Mouse (Mus musculus): Measurements from ENCODE around the gene Vwc2. TPM values are rescaled to one million over a fixed set of nuclear protein-coding genes. Genes with fewer than 3 reads are reported as not detected.

Vwc2 gene
- polyA plus RNA-seq, 1 experiment from 2014 or later, result 0.27 TPM

DNA sequence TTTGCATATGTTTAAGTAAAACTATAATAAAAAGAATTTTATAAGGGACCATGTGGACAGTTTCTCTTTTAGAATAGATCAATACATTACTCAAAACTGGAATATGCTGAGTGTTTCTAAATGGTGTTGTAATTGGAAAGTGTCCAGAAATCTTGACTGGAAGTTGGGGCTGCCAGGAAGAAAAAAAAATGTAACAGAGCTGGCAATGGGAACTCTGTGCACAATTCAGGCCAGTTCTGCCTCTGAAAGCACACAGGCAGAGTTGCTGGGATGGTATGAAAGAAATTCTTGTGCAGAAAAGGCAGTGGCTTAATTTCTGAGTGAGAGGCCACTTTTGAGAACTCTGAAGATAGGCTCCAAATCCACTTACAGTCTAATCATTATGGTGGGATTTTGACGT, 11.4 kb upstream of the Vwc2 start:
- Histone ChIP-seq H3K27me3 (replicated peaks; ENCODE audit: insufficient read depth, low read length) (no peaks in the 10 kb centered on the region), H3K9me3 (ENCODE audit: low read length) (no peaks in the 10 kb centered on the region), H3K4me2 (replicated peaks; ENCODE audit: low read depth, low read length) (no peak overlapping the region), H3K27ac (ENCODE audit: low read length) (no peak overlapping the region), H3K4me3 (ENCODE audit: low read depth, low read length) (no peak overlapping the region), H3K4me1 (ENCODE audit: insufficient read depth, low read depth, low read length) (no peaks in the 10 kb centered on the region), H3K9ac (replicated peaks; ENCODE audit: low read depth) (no peak overlapping the region), H3K36me3 (ENCODE audit: insufficient read depth, low read length) (no peaks in the 10 kb centered on the region)
- peak; percentile 53 for DNase-seq (ENCODE audit: low spot score)
- TF ChIP-seq EP300 (IDR thresholded peaks at IDR 0.05) (no peak), CTCF (IDR thresholded peaks at IDR 0.05) (no peak)
- ATAC-seq, result no peak
- 28% methylated on average over 1 of the region's 1 CpGs for WGBS

DNA sequence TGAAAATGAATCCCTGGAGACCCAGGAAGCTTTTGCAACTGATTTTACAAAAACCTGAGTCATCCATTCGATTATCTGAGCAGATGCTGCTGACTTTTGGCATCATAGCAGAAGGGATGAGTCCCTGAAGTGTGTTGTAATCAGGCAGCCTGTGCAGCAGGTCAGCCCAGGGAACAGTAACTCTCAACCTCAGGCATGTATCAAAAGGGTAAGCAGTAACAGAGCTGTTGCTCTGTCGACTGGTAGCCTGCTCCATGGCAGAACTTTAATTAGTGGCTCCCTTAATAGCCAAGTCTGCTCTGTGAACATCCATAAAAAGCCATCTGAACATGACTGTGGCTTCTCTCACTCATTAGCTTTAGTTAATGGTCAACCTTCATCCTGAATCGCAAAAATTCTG, 5.1 kb upstream of the Vwc2 start:
- 34% methylated on average over 3 of the region's 3 CpGs for WGBS
- no peaks in the 10 kb centered on the region for H3K36me3 ChIP-seq (ENCODE audit: insufficient read depth, low read length)
- H3K9me3 ChIP-seq (ENCODE audit: low read length), result no peaks in the 10 kb centered on the region
- no peak overlapping the region for H3K4me3 ChIP-seq (ENCODE audit: low read depth, low read length)
- no peak overlapping the region for H3K4me2 ChIP-seq (replicated peaks; ENCODE audit: low read depth, low read length)
- no peaks in the 10 kb centered on the region for H3K4me1 ChIP-seq (ENCODE audit: insufficient read depth, low read depth, low read length)
- no peak for DNase-seq (ENCODE audit: low spot score)
- H3K9ac ChIP-seq (replicated peaks; ENCODE audit: low read depth), result no peak overlapping the region
- H3K27me3 ChIP-seq (replicated peaks; ENCODE audit: insufficient read depth, low read length), result no peaks in the 10 kb centered on the region
- no peak overlapping the region for H3K27ac ChIP-seq (ENCODE audit: low read length)
- TF ChIP-seq CTCF (IDR thresholded peaks at IDR 0.05), result no peak
- no peak for TF ChIP-seq EP300 (IDR thresholded peaks at IDR 0.05)
- no peak for ATAC-seq

DNA sequence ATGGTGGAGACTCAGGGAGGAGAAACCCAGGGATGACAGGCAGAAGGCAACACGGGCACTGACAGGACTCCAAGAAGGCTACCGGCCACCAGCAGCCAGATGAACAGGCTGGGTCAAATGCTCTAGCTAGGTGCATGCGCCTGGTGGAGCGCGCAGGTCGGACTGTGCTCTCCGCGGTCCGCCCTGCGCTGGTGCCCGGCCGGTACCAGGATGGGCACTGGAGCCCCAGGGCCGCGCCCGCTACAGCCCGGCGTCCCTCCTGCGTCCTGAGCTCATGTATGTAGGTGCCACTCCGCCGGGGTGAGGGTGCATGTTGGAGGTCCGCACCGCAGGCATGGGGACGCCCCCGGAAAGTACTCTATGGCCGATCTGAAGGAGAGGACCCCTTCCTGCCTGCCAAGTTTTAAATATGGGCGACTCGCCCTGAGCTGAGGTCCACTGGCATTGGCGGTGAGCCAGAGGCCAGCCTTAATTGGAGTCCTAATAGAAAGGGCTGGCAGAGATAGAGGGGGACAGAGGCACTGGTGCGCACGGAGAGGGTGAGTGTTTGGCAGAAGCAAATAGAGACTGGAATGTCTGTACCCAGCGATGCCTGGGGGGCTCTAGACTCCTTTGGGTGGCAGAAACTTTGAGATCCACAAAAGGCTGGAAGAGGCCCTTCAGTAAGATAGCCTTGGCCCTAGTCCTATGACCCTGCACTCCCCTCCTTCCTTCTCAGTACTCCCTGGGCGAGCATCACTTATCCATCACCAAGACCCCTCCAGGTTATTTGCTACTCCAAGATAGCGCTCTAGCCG, 409 bp downstream of the Vwc2 start:
- peaks cover 35% of the 10 kb centered on the region for H3K27me3 ChIP-seq (replicated peaks; ENCODE audit: insufficient read depth, low read length)
- no peak for DNase-seq (ENCODE audit: low spot score)

DNA sequence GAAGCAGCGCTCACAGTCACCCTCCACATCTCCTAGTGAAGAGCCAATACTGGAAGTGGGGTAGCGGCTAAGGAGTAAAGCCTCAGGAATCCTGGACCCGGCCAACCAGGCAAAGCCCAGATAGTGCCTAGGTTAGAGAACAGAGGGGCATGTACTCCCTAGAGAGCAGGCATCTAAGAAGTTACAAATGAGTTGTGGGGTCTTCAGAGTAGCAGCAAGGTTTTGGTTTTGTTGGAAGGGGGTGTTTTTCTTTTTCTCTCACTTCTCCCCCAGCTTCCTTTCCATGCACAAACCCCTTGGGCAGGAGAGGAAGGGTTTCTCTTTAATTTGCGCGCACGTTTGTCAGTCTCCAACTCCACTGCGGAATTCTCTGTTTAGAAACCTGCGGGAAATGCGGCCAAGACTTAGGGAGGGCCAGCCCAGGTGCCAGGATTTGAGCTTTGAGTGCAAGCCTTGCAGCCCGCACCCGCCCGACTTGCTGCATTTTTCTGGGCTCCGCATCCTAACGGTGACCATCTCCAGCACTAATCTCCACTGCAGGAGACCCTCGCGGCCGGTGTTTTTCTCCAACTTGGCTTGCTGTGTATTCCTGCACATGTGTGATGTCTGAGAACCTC, 1.1 kb downstream of the Vwc2 start:
- H3K27ac ChIP-seq (ENCODE audit: low read length), result no peak overlapping the region
- no peaks in the 10 kb centered on the region for H3K36me3 ChIP-seq (ENCODE audit: insufficient read depth, low read length)
- peaks cover 35% of the 10 kb centered on the region for H3K27me3 ChIP-seq (replicated peaks; ENCODE audit: insufficient read depth, low read length)
- DNase-seq (ENCODE audit: low spot score), result no peak
- no peaks in the 10 kb centered on the region for H3K4me1 ChIP-seq (ENCODE audit: insufficient read depth, low read depth, low read length)
- TF ChIP-seq CTCF (IDR thresholded peaks at IDR 0.05) (no peak), EP300 (IDR thresholded peaks at IDR 0.05) (no peak)
- H3K9ac ChIP-seq (replicated peaks; ENCODE audit: low read depth), result no peak overlapping the region
- WGBS, result 3% methylated on average over 17 of the region's 17 CpGs
- H3K4me3 ChIP-seq (ENCODE audit: low read depth, low read length), result peak overlapping the region; percentile 30; the same call in 1 of the 2 replicates
- no peaks in the 10 kb centered on the region for H3K9me3 ChIP-seq (ENCODE audit: low read length)
- no peak for ATAC-seq
- H3K4me2 ChIP-seq (replicated peaks; ENCODE audit: low read depth, low read length), result peak overlapping the region; percentile 58

More for the DNA sequence above, 409 bp downstream of the Vwc2 start:
- WGBS, result 2% methylated on average over 34 of the region's 34 CpGs
- H3K9ac ChIP-seq (replicated peaks; ENCODE audit: low read depth), result no peak overlapping the region
- no peak for TF ChIP-seq EP300 (IDR thresholded peaks at IDR 0.05)
- H3K4me2 ChIP-seq (replicated peaks; ENCODE audit: low read depth, low read length), result peak overlapping the region; percentile 58
- no peaks in the 10 kb centered on the region for H3K36me3 ChIP-seq (ENCODE audit: insufficient read depth, low read length)
- peak overlapping the region; percentile 2; the same call in 1 of the 2 replicates for H3K4me3 ChIP-seq (ENCODE audit: low read depth, low read length)
- H3K9me3 ChIP-seq (ENCODE audit: low read length), result no peaks in the 10 kb centered on the region
- ATAC-seq, result no peak
- H3K27ac ChIP-seq (ENCODE audit: low read length), result no peak overlapping the region
- no peaks in the 10 kb centered on the region for H3K4me1 ChIP-seq (ENCODE audit: insufficient read depth, low read depth, low read length)

DNA sequence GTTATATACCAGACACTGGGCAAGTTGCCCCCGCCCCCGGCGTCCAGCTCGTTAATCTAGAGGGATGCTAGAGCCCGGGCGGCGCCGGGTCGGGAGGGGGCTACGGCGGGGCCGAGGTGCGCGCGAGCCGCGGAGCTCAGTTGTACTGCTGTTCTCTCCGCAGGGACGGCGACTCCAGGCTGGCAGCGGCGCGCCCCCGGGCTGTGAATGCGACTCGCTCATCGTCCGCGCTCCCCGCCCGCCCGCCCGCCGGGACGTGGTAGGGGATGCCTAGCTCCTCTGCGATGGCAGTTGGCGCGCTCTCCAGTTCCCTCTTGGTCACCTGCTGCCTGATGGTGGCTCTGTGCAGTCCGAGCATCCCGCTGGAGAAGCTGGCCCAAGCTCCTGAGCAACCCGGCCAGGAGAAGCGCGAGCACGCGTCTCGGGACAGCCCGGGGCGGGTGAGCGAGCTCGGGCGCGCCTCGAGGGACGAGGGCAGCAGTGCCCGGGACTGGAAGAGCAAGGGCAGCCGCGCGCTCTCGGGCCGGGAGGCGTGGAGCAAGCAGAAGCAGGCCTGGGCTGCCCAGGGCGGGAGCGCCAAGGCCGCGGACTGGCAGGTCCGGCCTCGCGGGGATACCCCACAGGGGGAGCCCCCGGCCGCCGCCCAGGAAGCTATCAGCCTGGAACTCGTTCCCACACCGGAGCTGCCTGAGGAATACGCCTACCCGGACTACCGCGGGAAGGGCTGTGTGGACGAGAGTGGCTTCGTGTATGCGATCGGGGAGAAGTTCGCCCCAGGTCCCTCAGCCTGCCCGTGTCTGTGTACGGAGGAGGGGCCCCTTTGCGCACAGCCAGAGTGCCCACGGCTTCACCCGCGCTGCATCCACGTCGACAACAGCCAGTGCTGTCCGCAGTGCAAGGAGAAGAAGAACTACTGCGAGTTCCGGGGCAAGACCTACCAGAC, 1.9 kb downstream of the Vwc2 start:
- WGBS, result 1% methylated on average over 92 of the region's 93 CpGs
- Histone ChIP-seq H3K9me3 (ENCODE audit: low read length) (no peaks in the 10 kb centered on the region), H3K4me1 (ENCODE audit: insufficient read depth, low read depth, low read length) (no peaks in the 10 kb centered on the region), H3K4me3 (ENCODE audit: low read depth, low read length) (peak overlapping the region; percentile 30), H3K9ac (replicated peaks; ENCODE audit: low read depth) (no peak overlapping the region), H3K36me3 (ENCODE audit: insufficient read depth, low read length) (no peaks in the 10 kb centered on the region), H3K4me2 (replicated peaks; ENCODE audit: low read depth, low read length) (peak overlapping the region; percentile 58), H3K27ac (ENCODE audit: low read length) (no peak overlapping the region), H3K27me3 (replicated peaks; ENCODE audit: insufficient read depth, low read length) (peaks cover 35% of the 10 kb centered on the region)
- DNase-seq (ENCODE audit: low spot score) (peak; percentile 17), ATAC-seq (peak; percentile 28)
- TF ChIP-seq EP300 (IDR thresholded peaks at IDR 0.05) (no peak), CTCF (IDR thresholded peaks at IDR 0.05) (no peak)

DNA sequence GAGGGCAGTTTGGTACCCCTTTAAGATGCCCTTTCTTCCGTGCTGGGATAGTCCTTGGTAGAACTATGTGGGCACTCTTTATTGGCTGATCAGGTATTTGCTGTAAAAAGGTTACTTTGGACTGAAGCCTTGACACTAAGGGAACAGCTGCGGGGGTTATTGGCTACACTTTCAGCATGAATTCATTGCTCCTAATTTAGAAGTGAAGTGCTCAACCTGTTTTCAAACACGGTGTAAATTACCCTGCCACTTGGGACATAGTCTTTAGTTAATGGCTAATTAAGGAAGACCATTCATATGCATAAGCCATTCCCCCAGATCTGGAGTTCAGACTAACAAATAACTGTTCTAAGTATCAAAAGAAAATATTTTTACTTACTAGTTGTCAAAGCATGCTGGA, 2.7 kb downstream of the Vwc2 start:
- Histone ChIP-seq H3K9me3 (ENCODE audit: low read length) (no peaks in the 10 kb centered on the region), H3K27me3 (replicated peaks; ENCODE audit: insufficient read depth, low read length) (peaks cover 35% of the 10 kb centered on the region), H3K4me3 (ENCODE audit: low read depth, low read length) (no peak overlapping the region), H3K36me3 (ENCODE audit: insufficient read depth, low read length) (no peaks in the 10 kb centered on the region), H3K9ac (replicated peaks; ENCODE audit: low read depth) (no peak overlapping the region), H3K4me1 (ENCODE audit: insufficient read depth, low read depth, low read length) (no peaks in the 10 kb centered on the region), H3K27ac (ENCODE audit: low read length) (no peak overlapping the region), H3K4me2 (replicated peaks; ENCODE audit: low read depth, low read length) (no peak overlapping the region)
- 17% methylated on average over 3 of the region's 3 CpGs for WGBS
- ATAC-seq (no peak), DNase-seq (ENCODE audit: low spot score) (no peak)
- no peak for TF ChIP-seq EP300 (IDR thresholded peaks at IDR 0.05)

All from lung, postnatal 0 days (tissue).